Mouse (Mus musculus) layer of hippocampus, adult 11-12 months (tissue): ENCODE measurements around the gene Ube2n.
"Not testable (repeated sequence)": the region's sequence is repeated elsewhere in the genome, so short reads cannot be mapped to it uniquely, and the experiment has no call there.

Source experiments
- DNase-seq: peaks from one replicate; pipeline ENCODE4 v3.0.0; 2022; ENCODE audit warnings: low spot score

Gene Ube2n

GRCm38 (mm10) chr10:95525871-95526270 lies 10.9 kb downstream of the Ube2n start:
- DNase-seq, result no peak

- no peak for DNase-seq
Observed at GRCm38 (mm10) chr10:95526495-95527122, 11.7 kb downstream of the Ube2n start.

- no peak for DNase-seq
Observed at GRCm38 (mm10) chr10:95530551-95531121, 15.7 kb downstream of the Ube2n start.

- no peak for DNase-seq
Observed at GRCm38 (mm10) chr10:95532916-95533315, 18.0 kb downstream of the Ube2n start.

GRCm38 (mm10) chr10:95533382-95533781 lies 18.4 kb downstream of the Ube2n start:
- DNase-seq, result no peak

DNA sequence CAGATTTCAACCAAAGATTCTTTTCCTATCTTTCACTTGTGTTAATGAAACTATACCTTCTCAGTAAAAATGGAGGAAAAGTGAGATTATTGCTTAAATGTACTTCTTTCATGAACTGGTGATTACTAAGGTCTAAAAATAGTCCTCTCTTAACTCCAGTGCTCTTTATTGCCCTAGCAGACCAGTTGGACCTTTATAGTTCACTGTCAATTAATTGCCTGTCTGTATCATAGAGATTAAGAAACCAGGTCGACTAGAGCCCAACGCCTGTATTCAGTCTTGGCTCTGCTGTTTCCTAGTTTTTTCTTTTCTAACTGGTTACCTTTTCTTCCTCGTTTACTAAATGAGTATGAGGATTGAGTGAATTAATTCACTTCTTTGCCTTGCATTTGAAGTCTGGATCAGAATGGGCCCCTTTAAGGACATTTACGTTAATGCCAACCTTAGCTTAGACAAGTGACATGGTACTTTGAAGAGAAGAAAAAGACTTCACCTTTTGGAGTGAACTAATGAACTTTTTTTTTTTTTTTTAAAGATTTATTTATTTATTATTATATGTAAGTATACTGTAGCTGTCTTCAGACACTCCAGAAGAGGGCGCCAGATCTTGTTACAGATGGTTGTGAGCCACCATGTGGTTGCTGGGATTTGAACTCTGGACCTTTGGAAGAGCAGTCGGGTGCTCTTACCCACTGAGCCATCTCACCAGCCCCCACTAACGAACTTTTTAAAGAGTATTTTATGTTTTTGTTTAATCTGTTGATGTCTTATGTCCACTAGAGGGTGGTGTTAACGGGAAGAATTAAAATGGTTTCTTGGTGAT lies 20.7 kb downstream of the Ube2n start:
- no peak for DNase-seq

GRCm38 (mm10) chr10:95536222-95536541 lies 21.2 kb downstream of the Ube2n start:
- DNase-seq, result no peak

DNA sequence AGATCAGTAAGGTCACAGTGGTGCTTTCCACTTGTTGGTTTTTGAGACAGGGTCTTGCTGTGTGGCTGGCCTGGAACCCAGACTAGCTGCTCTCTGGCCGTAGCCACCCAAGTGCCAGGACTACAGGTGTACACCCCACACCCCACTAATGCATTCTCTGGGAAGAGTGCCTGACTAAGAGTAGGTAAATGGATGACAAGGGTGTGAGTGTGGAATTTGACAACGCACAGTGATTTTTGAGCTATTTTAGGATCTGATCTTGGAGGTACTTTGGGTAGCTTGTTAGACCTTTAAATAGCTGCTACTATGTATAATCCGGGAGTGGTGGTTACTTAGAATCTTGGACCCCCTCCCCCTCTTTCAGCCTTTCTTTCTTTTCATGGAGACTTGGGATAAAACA lies 24.3 kb downstream of the Ube2n start:
- no peak for DNase-seq

DNA sequence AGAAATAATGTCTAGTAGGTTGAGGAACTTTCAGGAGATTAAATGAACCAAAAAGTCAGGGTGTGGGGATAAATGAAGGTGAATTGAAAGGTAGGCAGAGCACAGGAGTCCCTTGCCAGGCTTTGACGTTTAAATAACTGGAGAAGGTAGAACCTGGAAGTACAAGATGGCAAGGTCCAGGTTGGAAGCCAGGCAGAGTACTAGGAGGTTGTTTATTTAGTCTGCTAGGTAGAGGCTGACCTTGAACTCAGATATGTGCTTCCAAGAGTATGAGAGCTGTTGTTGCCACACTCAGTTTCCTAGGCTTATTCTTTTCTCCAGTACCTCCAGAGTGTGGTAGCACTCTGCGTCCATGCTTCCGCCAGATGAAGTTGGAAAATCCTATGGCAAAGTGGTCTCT lies 24.9 kb downstream of the Ube2n start:
- no peak for DNase-seq

GRCm38 (mm10) chr10:95542916-95543315 lies 28.0 kb downstream of the Ube2n start:
- no peak for DNase-seq

- no peak for DNase-seq
Observed at GRCm38 (mm10) chr10:95543377-95543776, 28.4 kb downstream of the Ube2n start.

DNA sequence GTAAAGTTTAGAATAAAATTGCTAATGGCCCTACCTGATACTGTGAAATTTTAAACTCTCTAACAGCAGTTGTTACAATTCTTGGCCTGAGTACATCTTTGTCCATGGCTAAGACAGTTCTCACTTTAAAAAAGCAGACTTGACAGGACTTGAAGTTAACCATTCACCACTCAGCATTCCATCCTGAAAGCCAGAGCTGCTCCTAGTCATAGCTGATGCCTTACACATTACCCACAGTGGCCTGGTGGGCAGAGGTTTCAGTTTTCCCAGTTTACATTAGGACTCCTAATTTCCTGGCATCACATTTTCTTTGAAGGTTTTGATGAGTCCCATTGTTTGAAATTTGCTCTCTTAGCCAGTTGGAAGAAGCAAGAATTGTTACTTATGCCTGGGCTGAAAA lies 29.1 kb downstream of the Ube2n start:
- DNase-seq, result no peak

GRCm38 (mm10) chr10:95544651-95545050 lies 29.7 kb downstream of the Ube2n start:
- DNase-seq, result no peak

GRCm38 (mm10) chr10:95545051-95545450 lies 30.1 kb downstream of the Ube2n start:
- DNase-seq, result no peak

- no peak for DNase-seq
Observed at GRCm38 (mm10) chr10:95546178-95546577, 31.2 kb downstream of the Ube2n start.

GRCm38 (mm10) chr10:95548154-95548826 lies 33.3 kb downstream of the Ube2n start:
- no peak for DNase-seq

DNA sequence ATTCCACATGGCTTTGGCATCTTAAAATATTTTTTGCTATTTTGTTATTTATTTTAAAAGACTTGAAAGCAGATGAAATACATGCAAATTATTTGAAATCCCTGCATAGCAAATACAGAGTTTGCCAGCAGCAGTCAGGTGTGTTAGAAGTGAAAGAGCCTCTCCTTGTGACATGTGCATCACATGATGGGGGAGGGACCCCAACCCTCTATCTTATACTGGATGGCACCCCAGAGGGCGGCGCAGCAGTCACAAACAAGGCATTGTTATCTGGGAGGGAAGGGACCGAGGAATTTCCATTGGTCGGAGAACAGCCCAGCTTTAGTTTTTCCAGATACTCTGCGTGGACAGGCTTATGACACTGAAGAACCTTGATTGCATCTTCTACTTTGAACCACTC lies 34.1 kb downstream of the Ube2n start:
- not testable (repeated sequence) for DNase-seq

DNA sequence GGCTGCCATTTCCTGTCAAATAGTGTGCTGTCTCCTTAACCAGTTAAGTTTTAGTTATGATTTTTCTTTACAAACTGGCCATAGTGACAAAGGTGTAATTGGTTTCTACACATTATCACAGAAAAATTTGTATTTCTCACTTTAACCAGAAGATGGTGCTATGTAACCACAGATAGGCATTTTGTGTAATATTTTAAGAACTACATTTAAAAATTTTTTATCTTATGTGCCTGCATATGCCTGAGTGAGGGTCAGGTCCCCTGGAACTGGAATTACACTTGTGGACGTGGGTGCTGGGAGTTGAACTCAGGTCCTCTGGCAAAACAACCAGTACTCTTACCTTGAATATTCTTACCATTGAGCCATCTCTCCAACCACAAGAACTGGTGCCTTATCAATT lies 35.6 kb downstream of the Ube2n start:
- no peak for DNase-seq

DNA sequence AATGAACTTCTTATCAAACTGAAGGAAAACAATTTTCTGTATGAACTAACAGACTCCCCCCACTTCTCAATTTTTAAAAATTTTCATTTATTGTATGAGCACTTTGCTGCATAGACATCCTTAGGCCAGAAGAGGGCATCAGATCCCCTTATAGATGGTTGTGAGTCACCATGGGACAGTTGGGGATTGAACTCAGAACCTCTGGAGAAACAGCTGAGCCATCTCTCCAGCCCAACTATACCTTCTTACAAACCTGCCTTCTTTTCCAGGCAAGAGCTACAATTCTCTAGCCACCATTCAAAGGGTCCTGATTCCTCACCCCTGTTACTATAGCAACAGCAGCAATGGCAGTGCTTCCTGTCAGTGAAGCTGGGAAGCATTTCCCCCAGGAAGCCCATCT lies 36.8 kb downstream of the Ube2n start:
- DNase-seq, result no peak

- no peak for DNase-seq
Observed at GRCm38 (mm10) chr10:95552326-95552725, 37.4 kb downstream of the Ube2n start.

- no peak for DNase-seq
Observed at GRCm38 (mm10) chr10:95555866-95556265, 40.9 kb downstream of the Ube2n start.

GRCm38 (mm10) chr10:95557337-95557828 lies 42.4 kb downstream of the Ube2n start:
- DNase-seq, result no peak

DNA sequence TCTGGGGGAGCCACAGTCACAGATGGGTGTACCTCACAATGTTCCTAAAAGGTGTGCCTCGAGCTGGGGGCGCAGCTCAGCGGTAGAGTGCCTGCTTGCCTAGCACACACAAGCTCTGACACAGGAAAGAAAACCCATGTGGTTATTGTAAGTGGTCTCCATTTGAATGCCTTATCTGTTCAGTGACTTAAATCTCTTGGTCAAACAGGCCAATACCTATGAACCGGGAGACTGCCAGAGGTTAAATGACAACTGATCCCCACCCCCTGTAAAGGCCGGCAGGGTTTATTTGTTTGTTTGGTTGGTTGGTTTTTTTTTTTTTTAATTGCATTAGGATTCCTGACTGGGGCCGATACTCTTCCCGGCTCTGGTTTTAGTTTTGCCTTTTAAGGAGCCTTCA lies 44.5 kb downstream of the Ube2n start:
- DNase-seq, result no peak
